Mouse (Mus musculus) lung, postnatal 0 days (tissue): ENCODE data around the gene Stat6. TPM values are rescaled to one million over a fixed set of nuclear protein-coding genes. Genes with fewer than 3 reads are reported as not detected.

ENCODE experiments used
- ATAC-seq: fragments of 200-750 bp; cut with Nextera tagmentation; 2 replicates; pipeline ENCODE4 v1.8.0; 2017; ENCODE audit warnings: moderate library complexity
- DNase-seq: peaks from one replicate; pipeline ENCODE4 v3.0.0-alpha.2; 2016; ENCODE audit warnings: low spot score
- H3K27ac ChIP-seq: fragments of 300-500 bp; sonication (generic); 2 replicates; pipeline ENCODE4 v1.5.1; 2014; ENCODE audit warnings: antibody characterized with exemption, mild to moderate bottlenecking, low read length, mixed read lengths
- H3K27me3 ChIP-seq: fragments of 300-500 bp; sonication (generic); replicated peaks from 2 replicates; pipeline ENCODE4 v1.6.1; 2014; ENCODE audit warnings: low read length, mixed read lengths; ENCODE audit not compliant: insufficient read depth
- H3K36me3 ChIP-seq: fragments of 300-500 bp; sonication (generic); 2 replicates; pipeline ENCODE4 v1.6.1; 2014; ENCODE audit warnings: low read length, mixed read lengths; ENCODE audit not compliant: insufficient read depth
- H3K4me1 ChIP-seq: fragments of 300-500 bp; sonication (generic); 2 replicates; pipeline ENCODE4 v1.6.1; 2014; ENCODE audit warnings: antibody characterized with exemption, low read depth, low read length, mixed read lengths; ENCODE audit not compliant: insufficient read depth
- H3K4me2 ChIP-seq: fragments of 300-500 bp; sonication (generic); replicated peaks from 2 replicates; pipeline ENCODE4 v1.6.1; 2014; ENCODE audit warnings: low read depth, mild to moderate bottlenecking, low read length, moderate library complexity, mixed read lengths
- H3K4me3 ChIP-seq: fragments of 300-500 bp; sonication (generic); 2 replicates; pipeline ENCODE4 v1.5.1; 2014; ENCODE audit warnings: low read depth, low read length
- H3K9ac ChIP-seq: fragments of 300-500 bp; sonication (generic); replicated peaks from 2 replicates; pipeline ENCODE4 v1.6.1; 2014; ENCODE audit warnings: low read depth, mild to moderate bottlenecking
- H3K9me3 ChIP-seq: fragments of 300-500 bp; sonication (generic); 2 replicates; pipeline ENCODE4 v1.6.1; 2016; ENCODE audit warnings: low read length, mixed read lengths
- CTCF ChIP-seq: IDR thresholded peaks from 2 replicates; pipeline ENCODE4 v1.5.1; 2016; ENCODE audit warnings: antibody characterized with exemption, mild to moderate bottlenecking
- EP300 ChIP-seq: IDR thresholded peaks from 2 replicates; pipeline ENCODE4 v1.6.1; 2016; ENCODE audit warnings: antibody characterized with exemption, mild to moderate bottlenecking, control low read depth
- WGBS: fragments of 180-500 bp; shearing (Covaris S2); extraction: QIAGEN DNeasy Blood & Tissue Kit; methylation state at CpG from one replicate; pipeline ENCODE4 v1.1.7; 2014; 5-methylcytosine and 5-hydroxymethylcytosine counted together
- polyA plus RNA-seq: library from polyadenylated mRNA; unstranded; fragments of >200 nt; fragmentation: Nextera tagmentation; extraction: Ambion mirVana; gene quantifications from 2 replicates; pipeline ENCODE4 v1.2.1, GENCODE M21; 2015

Gene Stat6
- polyA plus RNA-seq, 1 experiment from 2014 or later, result 39.1 TPM

DNA sequence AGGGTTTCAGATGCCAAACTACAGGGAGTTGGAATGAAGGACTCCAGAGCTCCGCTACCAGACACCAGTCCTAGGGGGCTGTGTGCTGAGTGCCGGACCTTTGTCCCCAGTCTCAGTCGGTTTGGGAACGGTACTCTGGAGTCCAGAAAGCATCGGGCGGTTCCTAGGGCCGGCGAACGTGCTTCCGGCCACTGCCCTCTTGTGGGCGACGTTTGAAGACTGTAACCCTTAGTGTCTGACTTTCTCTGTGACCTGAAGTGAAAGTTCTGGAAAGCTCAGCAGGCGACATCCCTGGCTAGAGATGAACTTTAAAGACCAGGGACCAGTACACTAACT lies 20.8 kb upstream of the Stat6 start:
- peak overlapping the region; percentile 96 for H3K4me2 ChIP-seq
- ATAC-seq, result peak; percentile 63
- TF ChIP-seq EP300, result no peak; the same call in 1 of the 2 replicates
- TF ChIP-seq CTCF, result peak; percentile 77
- H3K9me3 ChIP-seq, result no peaks in the 10 kb centered on the region
- H3K27ac ChIP-seq, result peak overlapping the region; percentile 98
- no peaks in the 10 kb centered on the region for H3K36me3 ChIP-seq
- WGBS, result under 1% methylated on average over 13 of the region's 13 CpGs
- peak; percentile 92 for DNase-seq
- H3K27me3 ChIP-seq, result peaks cover 3% of the 10 kb centered on the region; the same call in 1 of the 2 replicates
- H3K4me1 ChIP-seq, result no peaks in the 10 kb centered on the region; the same call in none of the 2 replicates
- H3K4me3 ChIP-seq, result peak overlapping the region; percentile 62
- peak overlapping the region; percentile 66 for H3K9ac ChIP-seq

DNA sequence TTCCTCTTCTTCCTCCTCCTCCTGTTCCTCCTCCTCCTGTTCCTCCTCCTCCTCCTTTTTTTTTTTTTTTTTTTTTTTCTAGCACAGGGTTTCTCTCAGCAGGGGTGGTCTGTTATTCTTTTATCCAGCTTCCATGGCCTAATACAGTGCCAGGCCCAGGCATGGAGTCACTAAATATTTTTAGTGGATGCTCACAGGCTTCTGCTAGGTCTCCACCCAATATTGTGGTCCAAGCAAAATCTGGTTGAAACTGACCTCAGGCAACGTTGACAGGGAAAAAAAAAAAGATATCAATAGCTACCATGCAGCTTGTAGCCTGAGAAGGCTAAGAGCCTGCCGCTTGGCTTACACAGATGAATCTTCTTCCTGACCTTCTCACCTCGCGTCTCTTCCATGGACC lies 20.1 kb upstream of the Stat6 start:
- TF ChIP-seq CTCF (no peak), EP300 (no peak)
- 70% methylated on average over 4 of the region's 4 CpGs for WGBS
- H3K4me1 ChIP-seq, result no peaks in the 10 kb centered on the region; the same call in none of the 2 replicates
- peaks cover 3% of the 10 kb centered on the region; the same call in 1 of the 2 replicates for H3K27me3 ChIP-seq
- H3K9ac ChIP-seq, result no peak overlapping the region
- ATAC-seq (no peak), DNase-seq (no peak)
- H3K9me3 ChIP-seq, result no peaks in the 10 kb centered on the region
- H3K36me3 ChIP-seq, result no peaks in the 10 kb centered on the region
- H3K4me3 ChIP-seq, result no peak overlapping the region
- H3K4me2 ChIP-seq, result peak overlapping the region; percentile 96; the same call in 1 of the 2 replicates
- peak overlapping the region; percentile 98 for H3K27ac ChIP-seq

DNA sequence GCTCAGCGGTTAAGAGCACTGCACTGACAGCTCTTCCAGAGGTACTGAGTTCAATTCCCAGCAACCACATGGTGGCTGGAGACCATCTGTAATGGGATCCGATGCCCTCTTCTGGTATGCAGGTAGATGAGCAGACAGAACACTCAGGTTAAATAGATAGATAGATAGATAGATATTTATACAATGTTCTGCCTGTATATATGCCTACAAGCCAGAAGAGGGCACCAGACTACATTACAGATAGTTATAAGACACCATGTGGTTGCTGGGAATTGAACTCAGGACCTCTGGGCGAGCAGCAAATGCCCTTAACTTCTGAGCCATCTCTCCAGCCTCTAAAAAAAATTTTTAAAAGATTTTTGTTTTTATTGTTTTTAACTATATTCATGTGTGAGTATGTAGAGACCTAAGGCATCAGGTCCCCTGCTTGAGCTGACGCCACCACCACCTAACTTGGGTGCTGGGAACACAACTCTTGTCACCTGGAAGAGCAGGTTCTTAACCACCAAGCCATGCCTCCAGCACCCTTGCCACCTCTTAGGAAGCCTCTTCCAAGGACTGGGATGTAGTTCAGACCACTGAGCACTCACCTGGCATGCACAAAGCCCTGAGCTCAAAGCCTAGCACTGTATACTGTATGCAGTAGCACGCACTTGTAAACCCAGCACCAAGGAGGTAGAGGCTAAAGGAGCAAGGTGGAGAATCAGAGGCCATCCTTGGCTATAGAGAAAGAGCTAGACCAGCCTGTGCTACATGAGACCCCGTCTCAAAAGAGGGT lies 19.2 kb upstream of the Stat6 start:
- Histone ChIP-seq H3K36me3 (no peaks in the 10 kb centered on the region), H3K27ac (no peak overlapping the region), H3K4me3 (no peak overlapping the region), H3K9ac (no peak overlapping the region), H3K4me1 (no peaks in the 10 kb centered on the region; the same call in 1 of the 2 replicates), H3K4me2 (no peak overlapping the region), H3K27me3 (peaks cover 3% of the 10 kb centered on the region; the same call in 1 of the 2 replicates), H3K9me3 (no peaks in the 10 kb centered on the region)
- no peak for DNase-seq
- TF ChIP-seq EP300 (no peak), CTCF (peak; percentile 32; the same call in 1 of the 2 replicates)
- no peak for ATAC-seq
- WGBS, result 90% methylated on average over 6 of the region's 6 CpGs

DNA sequence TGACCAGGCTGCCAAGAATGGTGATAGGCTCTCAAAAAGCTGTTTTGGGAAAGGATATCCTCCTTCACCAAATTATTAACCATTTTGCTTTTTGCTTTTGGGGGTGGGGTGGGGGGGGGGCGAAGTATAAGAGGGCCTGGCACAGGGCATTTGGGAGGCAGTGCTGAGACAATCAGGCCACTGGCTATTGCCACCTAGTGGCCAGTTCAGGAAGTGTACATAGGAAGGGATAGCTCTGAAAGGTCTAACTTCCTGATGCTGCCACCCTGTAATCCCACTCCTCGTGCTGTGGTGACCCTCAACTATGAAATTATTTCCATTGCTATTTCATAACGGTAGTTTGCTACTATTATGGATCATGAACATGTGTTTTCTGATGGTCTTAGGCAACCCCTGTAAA lies 16.4 kb upstream of the Stat6 start:
- Histone ChIP-seq H3K27me3 (no peaks in the 10 kb centered on the region), H3K4me1 (no peaks in the 10 kb centered on the region), H3K9me3 (no peaks in the 10 kb centered on the region), H3K9ac (no peak overlapping the region), H3K36me3 (no peaks in the 10 kb centered on the region), H3K4me2 (no peak overlapping the region), H3K4me3 (no peak overlapping the region), H3K27ac (no peak overlapping the region)
- no peak for ATAC-seq
- TF ChIP-seq CTCF, result peak; percentile 59
- no peak for TF ChIP-seq EP300
- no peak for DNase-seq
- WGBS, result 90% methylated on average over 3 of the region's 3 CpGs

DNA sequence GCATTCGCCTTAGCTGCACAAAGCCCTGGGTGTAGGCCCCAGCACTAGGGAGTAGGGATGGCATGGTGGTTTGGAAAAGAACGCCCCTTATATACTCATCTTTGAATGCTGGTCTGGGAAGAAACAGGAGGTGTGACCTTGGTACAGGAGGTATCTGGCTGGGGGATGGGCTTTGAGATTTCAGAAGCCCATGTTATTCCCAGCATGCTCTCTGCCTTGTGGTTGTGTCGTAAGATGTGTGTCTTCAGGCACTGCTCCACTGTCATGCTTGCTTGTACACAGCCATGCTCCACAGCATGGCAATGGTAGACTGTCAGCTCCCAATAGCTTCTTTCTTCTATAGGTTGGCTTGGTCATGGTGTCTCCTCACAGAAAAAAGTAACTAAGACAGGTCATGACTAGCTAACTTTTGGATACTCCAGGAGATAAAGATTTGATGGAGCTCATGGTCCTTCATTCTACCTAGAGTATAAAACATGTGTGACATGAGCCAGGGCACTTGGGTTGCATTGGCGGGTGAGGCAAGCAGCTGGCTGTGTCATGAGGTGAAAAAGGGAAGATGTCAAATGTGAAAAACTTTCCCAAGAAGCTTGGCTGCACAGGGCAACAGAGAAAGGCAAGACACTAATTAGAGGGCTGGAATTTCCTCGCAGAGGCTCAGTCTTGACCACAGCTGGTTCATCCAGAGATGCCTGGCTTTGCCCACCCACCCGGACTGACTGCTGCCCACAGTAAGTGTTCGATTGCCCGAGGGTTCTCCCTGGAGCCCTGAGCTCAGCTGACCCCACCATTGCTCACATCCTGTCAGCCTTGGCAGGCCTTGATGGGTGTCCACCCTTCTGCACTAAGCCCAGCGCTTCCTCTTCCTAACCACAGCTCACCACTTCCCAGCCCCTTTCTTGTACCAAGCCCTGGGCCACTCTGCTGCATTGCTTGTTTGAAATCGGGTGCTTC lies 11.2 kb upstream of the Stat6 start:
- Histone ChIP-seq H3K9me3 (no peaks in the 10 kb centered on the region), H3K4me3 (no peak overlapping the region), H3K4me2 (no peak overlapping the region), H3K4me1 (no peaks in the 10 kb centered on the region), H3K27me3 (no peaks in the 10 kb centered on the region), H3K27ac (no peak overlapping the region), H3K36me3 (no peaks in the 10 kb centered on the region), H3K9ac (no peak overlapping the region)
- WGBS, result 59% methylated on average over 10 of the region's 10 CpGs
- ATAC-seq (peak; percentile 56), DNase-seq (peak; percentile 38)
- TF ChIP-seq EP300 (no peak), CTCF (no peak)

DNA sequence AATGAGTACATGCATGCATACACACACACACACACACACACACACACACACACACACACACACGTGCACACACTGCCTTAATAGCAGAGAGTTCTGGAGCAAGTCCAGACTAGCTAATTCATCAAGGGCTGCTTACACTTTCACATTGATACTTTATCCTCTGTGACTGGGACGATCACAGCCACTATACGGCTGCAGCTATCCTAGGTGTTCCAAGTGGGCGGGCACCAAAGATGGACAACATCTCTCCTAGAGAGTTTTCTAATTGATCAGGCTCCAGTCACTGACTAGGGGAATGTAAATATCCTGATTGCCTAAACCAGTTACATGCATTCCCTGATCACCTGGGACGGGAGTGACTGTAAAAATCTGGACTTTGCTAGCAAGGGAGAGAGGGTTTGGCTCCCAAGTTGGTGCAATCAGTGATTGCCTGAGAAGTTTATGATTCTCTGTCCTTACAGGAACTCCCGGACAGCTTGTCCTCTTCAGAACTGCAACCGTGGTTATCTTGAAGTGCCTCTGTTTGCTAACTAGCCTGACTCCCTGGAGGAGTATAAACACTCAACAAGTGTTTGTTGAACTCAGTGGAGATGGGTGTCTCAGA lies 10.0 kb upstream of the Stat6 start:
- no peaks in the 10 kb centered on the region for H3K9me3 ChIP-seq
- 22% methylated on average over 7 of the region's 7 CpGs for WGBS
- no peak for ATAC-seq
- no peak overlapping the region for H3K27ac ChIP-seq
- DNase-seq, result peak; percentile 32
- no peaks in the 10 kb centered on the region for H3K36me3 ChIP-seq
- H3K4me1 ChIP-seq, result no peaks in the 10 kb centered on the region
- no peak overlapping the region for H3K9ac ChIP-seq
- no peak overlapping the region for H3K4me3 ChIP-seq
- no peak for TF ChIP-seq CTCF
- TF ChIP-seq EP300, result no peak
- no peak overlapping the region for H3K4me2 ChIP-seq
- no peaks in the 10 kb centered on the region for H3K27me3 ChIP-seq
